Mouse (Mus musculus) brown adipose tissue, adult 24 weeks (tissue): ENCODE measurements at regions not wholly inside any gene's neighbourhood (a gene's known extent, or its start where the extent isn't known, plus 50 kb on each side); places are given as distances from the start of the nearest gene placed in this dataset.

Experiments
- H3K27ac ChIP-seq: fragments of 200-500 bp; replicated peaks from 2 replicates; pipeline ENCODE4 v1.5.1; 2012; ENCODE audit warnings: low read depth, mild to moderate bottlenecking, low read length
- H3K4me1 ChIP-seq: fragments of 200-500 bp; 2 replicates; pipeline ENCODE4 v1.6.1; 2012; ENCODE audit warnings: low read length, mixed read lengths; ENCODE audit not compliant: control insufficient read depth, insufficient read depth, insufficient read length
- H3K4me3 ChIP-seq: fragments of 200-500 bp; 2 replicates; pipeline ENCODE4 v1.5.1; 2012; ENCODE audit warnings: low read depth, mild to moderate bottlenecking, low read length, moderate library complexity; ENCODE audit not compliant: insufficient read depth

DNA sequence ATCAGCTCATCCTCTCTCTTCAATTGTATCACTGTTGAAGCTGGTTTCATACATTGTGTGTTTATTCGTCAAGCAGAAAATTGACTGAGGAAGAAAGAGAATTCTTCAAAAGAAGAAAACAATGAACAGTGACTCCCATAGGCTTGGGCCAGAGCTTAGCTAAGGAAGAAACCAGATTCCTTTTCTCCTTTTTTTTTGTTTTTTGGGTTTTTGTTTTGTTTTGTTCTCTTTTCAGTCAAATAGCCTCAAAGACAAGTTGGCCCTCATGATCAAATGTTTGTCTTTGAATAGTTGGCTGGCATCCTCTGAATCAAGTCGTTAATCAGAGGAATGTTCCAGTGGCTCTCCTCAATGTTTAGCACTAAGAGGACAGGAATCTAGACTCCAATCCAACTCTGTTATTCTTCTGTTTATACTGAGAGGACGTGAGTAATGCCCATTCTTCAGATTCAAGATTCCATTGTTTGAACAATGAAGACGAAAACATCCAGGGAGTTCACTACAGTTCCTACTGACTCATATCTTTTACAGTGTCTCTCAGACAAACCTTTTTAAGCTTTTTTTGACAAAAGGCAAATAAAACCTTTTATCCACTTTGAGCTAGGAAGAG is 86.1 kb upstream of the Adgrl4 start:
- Histone ChIP-seq H3K4me1 (no peaks in the 10 kb centered on the region), H3K27ac (no peak overlapping the region; the same call in 1 of the 2 replicates), H3K4me3 (no peak overlapping the region)

- H3K4me3 ChIP-seq = no peak overlapping the region
- no peaks in the 10 kb centered on the region for H3K4me1 ChIP-seq
- no peak overlapping the region for H3K27ac ChIP-seq
Measured at GRCm38 (mm10) chr3:151366302-151366701, 71.4 kb upstream of the Adgrl4 start.

DNA sequence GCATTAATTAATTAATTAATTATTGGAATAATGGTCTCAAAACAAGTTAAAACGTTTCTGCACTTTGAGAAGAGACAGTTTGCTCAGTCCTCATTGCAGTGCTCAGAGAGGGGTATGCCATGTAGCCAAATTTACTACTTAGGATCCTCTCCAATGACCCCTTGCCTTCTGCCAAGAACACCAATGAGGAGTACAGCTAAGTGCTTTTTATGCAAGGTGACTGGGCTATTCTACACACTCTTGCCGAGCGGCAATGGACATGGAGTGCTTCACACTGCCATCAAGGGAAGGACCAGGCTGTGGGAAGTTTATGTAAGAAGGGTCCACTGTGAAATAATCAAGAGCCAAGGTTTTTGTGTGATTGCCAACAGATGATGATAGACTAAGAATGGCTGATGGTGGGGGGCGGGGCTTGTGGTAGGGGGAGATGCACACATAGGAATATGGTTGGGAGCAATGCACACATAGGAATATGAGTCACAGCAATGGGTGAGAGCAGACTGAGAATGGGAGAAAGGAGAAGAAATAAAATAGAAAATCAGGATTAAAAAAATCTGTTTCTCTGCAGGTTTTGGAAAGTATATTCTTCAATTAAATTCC is 70.9 kb upstream of the Adgrl4 start:
- no peak overlapping the region for H3K27ac ChIP-seq
- no peaks in the 10 kb centered on the region for H3K4me1 ChIP-seq

DNA sequence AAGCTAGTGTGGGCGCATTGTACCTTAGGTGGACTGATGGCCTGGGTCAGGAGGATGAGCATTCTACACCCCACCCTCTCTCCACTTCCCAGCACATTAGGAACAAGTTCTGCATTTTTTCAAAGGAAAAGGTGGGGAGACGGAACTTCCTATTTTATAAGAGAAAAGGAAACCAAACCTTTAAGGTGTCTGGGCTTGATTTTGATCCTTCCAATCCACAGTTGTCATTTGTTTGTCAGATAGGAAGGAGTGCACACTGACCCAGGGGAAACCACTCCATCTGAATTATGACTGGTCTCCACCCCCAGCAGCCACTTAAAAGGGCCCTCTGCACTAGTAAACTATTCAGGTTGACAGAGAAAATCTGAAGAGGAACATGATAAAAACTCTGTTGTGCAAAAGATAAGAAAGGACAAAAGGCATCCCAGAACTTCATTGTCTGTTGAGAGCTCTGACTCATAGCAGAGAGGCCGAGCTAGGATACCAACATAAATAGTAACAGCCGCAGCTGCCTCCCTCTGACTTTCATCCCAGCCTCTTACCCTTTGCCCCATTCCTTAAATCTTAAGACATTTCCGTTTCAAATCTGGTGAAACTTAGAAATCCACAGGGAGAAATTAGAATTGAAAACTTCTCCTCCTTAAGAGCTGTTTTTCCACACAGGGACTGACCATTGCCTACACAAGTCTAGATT is 54.2 kb upstream of the Adgrl4 start:
- peak overlapping the region; percentile 17; the same call in 1 of the 2 replicates for H3K27ac ChIP-seq
- H3K4me1 ChIP-seq = no peaks in the 10 kb centered on the region; the same call in 1 of the 2 replicates
- no peak overlapping the region for H3K4me3 ChIP-seq

More for the DNA sequence above, 70.9 kb upstream of the Adgrl4 start:
- no peak overlapping the region for H3K4me3 ChIP-seq

GRCm38 (mm10) chr3:151384850-151385249 is 52.8 kb upstream of the Adgrl4 start:
- Histone ChIP-seq H3K4me3 (no peak overlapping the region), H3K27ac (no peak overlapping the region)

GRCm38 (mm10) chr3:151386103-151386502 is 51.6 kb upstream of the Adgrl4 start:
- no peaks in the 10 kb centered on the region; the same call in 1 of the 2 replicates for H3K4me1 ChIP-seq
- H3K27ac ChIP-seq = no peak overlapping the region
- no peak overlapping the region for H3K4me3 ChIP-seq

More at GRCm38 (mm10) chr3:151384850-151385249, 52.8 kb upstream of the Adgrl4 start:
- no peaks in the 10 kb centered on the region; the same call in 1 of the 2 replicates for H3K4me1 ChIP-seq
